Mouse (Mus musculus): ENCODE data around the gene Hist1h1c.

DNA sequence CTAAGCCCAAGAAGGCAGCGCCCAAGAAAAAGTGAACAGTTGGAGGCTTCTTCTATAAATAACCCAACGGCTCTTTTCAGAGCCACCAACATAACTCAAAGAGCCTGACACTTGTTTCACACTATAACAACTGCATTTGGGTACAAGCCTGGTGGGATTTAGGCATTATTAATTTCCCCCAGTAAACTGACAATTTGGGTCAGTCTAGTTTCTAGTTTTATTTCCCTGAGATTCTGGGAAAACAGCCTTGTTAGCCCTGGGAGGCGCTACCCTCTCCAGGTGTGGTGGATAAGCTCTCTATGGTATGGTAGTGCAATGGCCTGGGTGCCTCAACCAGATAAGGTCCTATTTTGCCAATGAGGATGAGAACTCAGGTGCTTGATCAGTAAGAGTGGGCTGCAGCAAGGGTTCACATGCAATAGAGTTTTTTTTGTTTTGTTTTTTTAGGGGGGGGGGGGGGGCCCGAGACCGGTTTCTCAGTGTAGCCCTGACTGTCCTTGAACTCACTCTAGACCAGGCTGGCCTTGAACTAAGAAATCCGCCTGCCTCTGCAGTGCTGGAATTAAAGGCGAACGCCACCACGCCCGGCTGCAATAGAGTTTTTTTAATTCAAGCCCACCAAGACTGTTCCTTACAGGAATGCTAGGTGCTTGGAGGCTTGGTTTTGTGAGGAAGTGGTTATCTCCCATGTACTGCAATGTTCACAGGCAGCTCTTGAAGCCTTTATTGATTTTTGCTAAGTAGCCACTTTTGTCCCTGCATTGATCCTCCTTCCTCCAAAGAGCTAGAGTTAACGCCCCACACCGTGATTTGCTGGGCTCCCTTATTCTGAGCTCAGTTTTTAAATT, 25.9 kb downstream of the Hist1h1c start:
- TF ChIP-seq CHD2 (IDR thresholded peaks at IDR 0.05; ENCODE audit: low read depth, low read length) (no peak; the same call in 1 of the 2 replicates), HCFC1 (IDR thresholded peaks at IDR 0.05; ENCODE audit: borderline replicate concordance, insufficient read depth, low read length) (no peak), MAFK (IDR thresholded peaks at IDR 0.05; ENCODE audit: insufficient read depth, low read depth, low read length) (0 out of 2 replicates have a peak, but pooled peaks have one; percentile 24), ZNF384 (IDR thresholded peaks at IDR 0.05; ENCODE audit: low read depth, low read length) (no peak), ZC3H11A (IDR thresholded peaks at IDR 0.05; ENCODE audit: borderline replicate concordance, low read depth, low read length) (no peak)
